Comparison of ENCODE assay signal across 30 mouse cellular contexts in genomic region chr11:83082741-83083473, GRCm38 (mm10). TPM values are rescaled to one million over a fixed set of nuclear protein-coding genes. Genes with fewer than 3 reads are reported as not detected.
A peak's percentile ranks its signal among the peaks of the same experiment; 100 is the strongest.
DNase-seq lines count a peak whose midpoint lies in the region; ATAC-seq and TF ChIP-seq lines count a peak whose summit lies in the region.
"Had no signal": no experiment of that assay in that cellular context is flagged by ENCODE, and none has a peak within 500 bp of the region (broad histone marks: within the 10 kb centered on the region; RNA-seq: fewer than 3 reads in every experiment).

No protein-coding gene starts in this region.

- peaks cover 9% of the 10 kb centered on the region for H3K4me1 ChIP-seq in bone marrow, adult 2 months (ENCODE audit: control insufficient read depth, insufficient read depth, low read length)
- no peaks in the 10 kb centered on the region for H3K4me1 ChIP-seq in stomach, postnatal 0 days (replicated peaks; ENCODE audit: control insufficient read depth, insufficient read depth)
- no peaks in the 10 kb centered on the region for H3K4me1 ChIP-seq in neural tube, embryonic 15.5 days
- H3K4me1 ChIP-seq: embryonic facial prominence, embryonic 12.5 days; hindbrain, embryonic 10.5 days; intestine, embryonic 15.5 days; limb, embryonic 13.5 days; midbrain, embryonic 13.5 days had no signal

- H3K4me2 ChIP-seq in stomach, postnatal 0 days (replicated peaks; ENCODE audit: low read depth): no peak overlapping the region
- H3K4me2 ChIP-seq in neural tube, embryonic 15.5 days: no peak overlapping the region
- H3K4me2 ChIP-seq: embryonic facial prominence, embryonic 12.5 days; intestine, embryonic 15.5 days; limb, embryonic 13.5 days; liver, embryonic 13.5 days; lung, embryonic 14.5 days; midbrain, embryonic 13.5 days had no signal

- H3K79me2 ChIP-seq in macrophage (ENCODE audit: inconsistent target): no peaks in the 10 kb centered on the region

- no peaks in the 10 kb centered on the region for H3K9me3 ChIP-seq in stomach, postnatal 0 days (ENCODE audit: control insufficient read depth, low read length)
- H3K9me3 ChIP-seq in neural tube, embryonic 15.5 days (replicated peaks): no peaks in the 10 kb centered on the region
- H3K9me3 ChIP-seq: embryonic facial prominence, embryonic 12.5 days; hindbrain, embryonic 10.5 days; intestine, embryonic 15.5 days; limb, embryonic 13.5 days; liver, embryonic 13.5 days had no signal

- no peak for TF ChIP-seq CTCF in bone marrow, adult 2 months (IDR thresholded peaks at IDR 0.05; ENCODE audit: control insufficient read depth, insufficient read depth, low read length)
- no peak for TF ChIP-seq CTCF in stomach, postnatal 0 days (IDR thresholded peaks at IDR 0.05; ENCODE audit: low read depth)

- H3K4me3 ChIP-seq in bone marrow, adult 2 months (replicated peaks; ENCODE audit: control insufficient read depth, low read depth, low read length): no peak overlapping the region
- no peak overlapping the region for H3K4me3 ChIP-seq in macrophage (ENCODE audit: inconsistent target)
- no peak overlapping the region for H3K4me3 ChIP-seq in stomach, postnatal 0 days (ENCODE audit: low read depth, low read length)
- no peak overlapping the region for H3K4me3 ChIP-seq in neural tube, embryonic 15.5 days (replicated peaks)
- H3K4me3 ChIP-seq: embryonic facial prominence, embryonic 12.5 days; hindbrain, embryonic 10.5 days; intestine, embryonic 15.5 days; limb, embryonic 13.5 days; liver, embryonic 13.5 days; megakaryocyte, embryonic 14.5 days; midbrain, embryonic 13.5 days; myocyte had no signal

- H3K27me3 ChIP-seq in stomach, postnatal 0 days (ENCODE audit: control insufficient read depth, insufficient read depth, low read length): no peaks in the 10 kb centered on the region
- H3K27me3 ChIP-seq in neural tube, embryonic 15.5 days (replicated peaks): no peaks in the 10 kb centered on the region
- H3K27me3 ChIP-seq: embryonic facial prominence, embryonic 12.5 days; intestine, embryonic 15.5 days; limb, embryonic 13.5 days; liver, embryonic 13.5 days; midbrain, embryonic 13.5 days had no signal

- H3K27ac ChIP-seq in bone marrow, adult 2 months (ENCODE audit: control insufficient read depth, insufficient read depth, low read depth, low read length, poor library complexity): peak overlapping the region; percentile 83
- peak overlapping the region; percentile 35 for H3K27ac ChIP-seq in macrophage
- H3K27ac ChIP-seq in stomach, postnatal 0 days (replicated peaks): no peak overlapping the region
- H3K27ac ChIP-seq in neural tube, embryonic 15.5 days (replicated peaks): no peak overlapping the region
- H3K27ac ChIP-seq: embryonic facial prominence, embryonic 12.5 days; hindbrain, embryonic 10.5 days; intestine, embryonic 15.5 days; limb, embryonic 13.5 days; liver, embryonic 13.5 days; midbrain, embryonic 13.5 days had no signal

- no peak for TF ChIP-seq EP300 in stomach, postnatal 0 days (optimal IDR thresholded peaks at IDR 0.05)

- no peak for TF ChIP-seq POLR2A in bone marrow, adult 2 months (IDR thresholded peaks at IDR 0.05; ENCODE audit: borderline replicate concordance, control insufficient read depth, low read depth, low read length)

- 43% methylated on average over 7 of the region's 7 CpGs for WGBS in bone marrow, adult 2 months
- 38% methylated on average over 7 of the region's 7 CpGs for WGBS in macrophage (ENCODE audit: missing documents)
- 51% methylated on average over 7 of the region's 7 CpGs for WGBS in stomach, postnatal 0 days
- WGBS in neural tube, embryonic 15.5 days: 46% methylated on average over 7 of the region's 7 CpGs

- ATAC-seq in stomach, postnatal 0 days (ENCODE audit: low FRiP score, low TSS enrichment): no peak
- ATAC-seq in neural tube, embryonic 15.5 days (ENCODE audit: low FRiP score): no peak
- ATAC-seq: forebrain, postnatal 0 days; hindbrain, embryonic 16.5 days; intestine, embryonic 15.5 days; midbrain, embryonic 13.5 days had no signal

- H3K9ac ChIP-seq in stomach, postnatal 0 days (ENCODE audit: low read length): no peak overlapping the region
- H3K9ac ChIP-seq in neural tube, embryonic 15.5 days (replicated peaks): no peak overlapping the region
- H3K9ac ChIP-seq: embryonic facial prominence, embryonic 12.5 days; forebrain, postnatal 0 days; intestine, embryonic 15.5 days; limb, embryonic 13.5 days; liver, embryonic 13.5 days; lung, embryonic 14.5 days; midbrain, embryonic 13.5 days had no signal

- no peaks in the 10 kb centered on the region for H3K36me3 ChIP-seq in macrophage (ENCODE audit: inconsistent target)
- H3K36me3 ChIP-seq in stomach, postnatal 0 days (ENCODE audit: control insufficient read depth, insufficient read depth, low read length): no peaks in the 10 kb centered on the region
- no peaks in the 10 kb centered on the region for H3K36me3 ChIP-seq in neural tube, embryonic 15.5 days
- H3K36me3 ChIP-seq: embryonic facial prominence, embryonic 12.5 days; hindbrain, embryonic 10.5 days; intestine, embryonic 15.5 days; limb, embryonic 13.5 days; liver, embryonic 13.5 days; midbrain, embryonic 13.5 days had no signal

- DNase-seq in lung, postnatal 36 days: peak; percentile 52
- DNase-seq in lung, postnatal 25 days (ENCODE audit: low spot score): no peak
- peak; percentile 8 for DNase-seq in stomach, postnatal 0 days (ENCODE audit: low spot score)
- DNase-seq in embryo, embryonic 9.5 days (ENCODE audit: extremely low spot score): no peak
- DNase-seq: adrenal gland, postnatal 25 days; cerebellum, adult 11 months; cerebellum, adult 9-11 months; forebrain, postnatal 0 days; gastrocnemius, postnatal 36 days; kidney, adult 8-10 months; kidney, postnatal 25 days; liver, embryonic 13.5 days; lung, embryonic 14.5 days; right cerebral cortex, postnatal 14 days; thymus, postnatal 36 days had no signal

RNA-seq across cellular contexts. Expression of gene Slfn2, which starts 18.0 kb away (rescaled TPM):
- polyA plus RNA-seq in bone marrow, adult 2 months (2011; ENCODE audit: insufficient read depth, insufficient read length, low replicate concordance, missing spikeins): 101 and 262 TPM in 2 replicates
- 100 to 1,000 TPM; 204 to 973 (median 602) TPM for total RNA-seq in macrophage (2018; cell fraction: chromatin; rRNA removed)
- total RNA-seq in macrophage (2018; cell fraction: cytosol; rRNA removed): 1,000 to 10,000 TPM in 20 of 26 experiments, 100 to 1,000 TPM in 6; 511 to 2,505 (median 1,185) TPM
- total RNA-seq in macrophage (2018; cell fraction: nucleus; rRNA removed): 1,000 to 10,000 TPM in 19 of 26 experiments, 100 to 1,000 TPM in 7; 398 to 1,812 (median 1,263) TPM
- 335 to 670 TPM (median 455 TPM) in 3 replicates for polyA plus RNA-seq in macrophage (2018)
- 22.1 and 23.1 TPM in 2 replicates for polyA plus RNA-seq in stomach, postnatal 0 days (2015; fragmentation: Nextera tagmentation; extraction: Ambion mirVana)
- 2.0 and 7.0 TPM in 2 replicates for polyA plus RNA-seq in neural tube, embryonic 15.5 days (2015; fragmentation: Nextera tagmentation; extraction: Ambion mirVana)

RNA-seq across cellular contexts. Expression of gene Slfn1, which starts 33.7 kb away (rescaled TPM):
- polyA plus RNA-seq in bone marrow, adult 2 months (2011; ENCODE audit: insufficient read depth, insufficient read length, low replicate concordance, missing spikeins): 12.4 and 57.6 TPM in 2 replicates
- 10 to 100 TPM in 14 of 26 experiments, 1 to 10 TPM in 6, under 1 TPM in 4, not detected in 2; 0.49 to 87.4 (median 43.8) TPM for total RNA-seq in macrophage (2018; cell fraction: chromatin; rRNA removed)
- total RNA-seq in macrophage (2018; cell fraction: cytosol; rRNA removed): 100 to 1,000 TPM in 1 of 26 experiments, 10 to 100 TPM in 13, 1 to 10 TPM in 12; 2.9 to 110 (median 34.3) TPM
- total RNA-seq in macrophage (2018; cell fraction: nucleus; rRNA removed): 100 to 1,000 TPM in 11 of 26 experiments, 10 to 100 TPM in 5, 1 to 10 TPM in 9, under 1 TPM in 1; 0.96 to 224 (median 70.9) TPM
- polyA plus RNA-seq in macrophage (2018): 3.5 to 9.8 TPM (median 4.5 TPM) in 3 replicates
- polyA plus RNA-seq in stomach, postnatal 0 days (2015; fragmentation: Nextera tagmentation; extraction: Ambion mirVana): 0.17 and 0.29 TPM in 2 replicates
- polyA plus RNA-seq in neural tube, embryonic 15.5 days (2015; fragmentation: Nextera tagmentation; extraction: Ambion mirVana): 0.28 TPM in 1 of 2 replicates, not detected in the other
- total RNA-seq: adrenal gland, postnatal 25 days; layer of hippocampus, adult 8-10 months; left cerebral cortex, postnatal 14 days had no signal
- polyA plus RNA-seq: forebrain, embryonic 11.5 days; hindbrain, embryonic 10.5 days; limb, embryonic 13.5 days; myocyte; neural tube, embryonic 14.5 days had no signal

Comparison
In these comparisons a context has a peak if more than half of its experiments do, and no peak if none do; other contexts are left out.
1. DNase-seq: peak in lung, postnatal 36 days (single experiment) and stomach, postnatal 0 days (single experiment); none in lung, postnatal 25 days (single experiment) and embryo, embryonic 9.5 days (single experiment).
2. H3K27ac ChIP-seq: peak in bone marrow, adult 2 months (single experiment) and macrophage (single experiment); none in stomach, postnatal 0 days (single experiment) and neural tube, embryonic 15.5 days (single experiment).